In the genomic region with DNA sequence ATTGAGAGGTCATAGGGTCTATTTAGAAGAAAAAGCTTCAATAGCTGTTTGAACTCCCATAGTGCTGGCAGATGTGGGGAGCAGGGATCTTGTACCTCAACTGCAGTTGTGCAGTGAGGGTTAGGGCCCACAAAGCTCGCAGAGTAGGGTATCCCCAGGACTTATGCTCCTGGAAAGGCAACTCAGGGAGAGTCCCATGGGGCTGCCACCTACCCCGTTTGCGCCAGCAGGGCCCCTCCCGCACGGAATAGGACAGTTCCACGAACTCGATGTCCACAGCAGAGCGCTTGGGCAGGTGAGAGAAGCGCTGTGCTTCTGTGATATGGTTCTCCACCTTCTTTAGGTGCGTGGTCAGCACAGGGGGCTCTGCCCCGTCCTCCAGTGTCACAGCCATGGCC, we compare ENCODE assay signal across 8 mouse cellular contexts. TPM values are rescaled to one million over a fixed set of nuclear protein-coding genes. Genes with fewer than 3 reads are reported as not detected.
DNase-seq lines count a peak whose midpoint lies in the region; ATAC-seq lines count a peak whose summit lies in the region.

No protein-coding gene starts in this region.

- peak overlapping the region; percentile 68 for H3K9ac ChIP-seq in heart, embryonic 15.5 days
- peak overlapping the region; percentile 84 for H3K9ac ChIP-seq in hindbrain, embryonic 15.5 days
- peak overlapping the region; percentile 86 for H3K9ac ChIP-seq in midbrain, embryonic 15.5 days

- peaks cover 11% of the 10 kb centered on the region; the same call in 1 of the 2 replicates for H3K36me3 ChIP-seq in heart, embryonic 15.5 days
- peaks cover 10% of the 10 kb centered on the region; the same call in 1 of the 2 replicates for H3K36me3 ChIP-seq in hindbrain, embryonic 15.5 days
- H3K36me3 ChIP-seq in midbrain, embryonic 15.5 days (replicated peaks), result peaks cover 11% of the 10 kb centered on the region

- peak overlapping the region; percentile 96 for H3K4me2 ChIP-seq in heart, embryonic 15.5 days
- H3K4me2 ChIP-seq in hindbrain, embryonic 15.5 days, result peak overlapping the region; percentile 79
- peak overlapping the region; percentile 96 for H3K4me2 ChIP-seq in midbrain, embryonic 15.5 days

- H3K27ac ChIP-seq in heart, embryonic 15.5 days, result no peak overlapping the region
- peak overlapping the region; percentile 75 for H3K27ac ChIP-seq in hindbrain, embryonic 15.5 days (replicated peaks)
- peak overlapping the region; percentile 79 for H3K27ac ChIP-seq in midbrain, embryonic 15.5 days

- H3K4me1 ChIP-seq in heart, embryonic 15.5 days (replicated peaks), result peaks cover 26% of the 10 kb centered on the region
- peaks cover 29% of the 10 kb centered on the region for H3K4me1 ChIP-seq in hindbrain, embryonic 15.5 days (replicated peaks)
- H3K4me1 ChIP-seq in midbrain, embryonic 15.5 days, result peaks cover 29% of the 10 kb centered on the region

- peak overlapping the region; percentile 68 for H3K4me3 ChIP-seq in heart, embryonic 15.5 days
- H3K4me3 ChIP-seq in hindbrain, embryonic 15.5 days, result peak overlapping the region; percentile 66
- peak overlapping the region; percentile 85 for H3K4me3 ChIP-seq in midbrain, embryonic 15.5 days

- 11% methylated on average over 10 of the region's 11 CpGs for WGBS in heart, embryonic 15.5 days
- WGBS in hindbrain, embryonic 15.5 days, result 4% methylated on average over 11 of the region's 11 CpGs
- WGBS in midbrain, embryonic 15.5 days, result 3% methylated on average over 11 of the region's 11 CpGs

- no peak for ATAC-seq in heart, embryonic 15.5 days (replicated peaks; ENCODE audit: insufficient number of reproducible peaks, insufficient read depth, low FRiP score, low read depth)
- peak; percentile 39; the same call in 1 of the 2 replicates for ATAC-seq in hindbrain, embryonic 15.5 days (ENCODE audit: low FRiP score, low read depth)
- no peak; the same call in 1 of the 2 replicates for ATAC-seq in midbrain, embryonic 15.5 days (replicated peaks)
- ATAC-seq in inflammation-experienced regulatory T-cells, adult 6 months, result no peak

- DNase-seq in heart, adult 11 months, result no peak
- peak; percentile 40 for DNase-seq in c-Kit-negative CD71-positive TER-119-positive erythroid progenitor cells, embryonic 14.5 days (ENCODE audit: low read depth, low spot score)
- DNase-seq in layer of hippocampus, adult 9-10 months (ENCODE audit: low spot score), result no peak
- no peak for DNase-seq in embryo, embryonic 9.5 days (ENCODE audit: extremely low spot score)

- peaks cover 24% of the 10 kb centered on the region for H3K27me3 ChIP-seq in heart, embryonic 15.5 days
- H3K27me3 ChIP-seq in hindbrain, embryonic 15.5 days, result no peaks in the 10 kb centered on the region
- no peaks in the 10 kb centered on the region for H3K27me3 ChIP-seq in midbrain, embryonic 15.5 days (replicated peaks)

- H3K9me3 ChIP-seq in heart, embryonic 15.5 days (replicated peaks), result no peaks in the 10 kb centered on the region
- H3K9me3 ChIP-seq in hindbrain, embryonic 15.5 days, result no peaks in the 10 kb centered on the region
- no peaks in the 10 kb centered on the region for H3K9me3 ChIP-seq in midbrain, embryonic 15.5 days

RNA-seq across cellular contexts. Expression of a gene that starts 1.4 kb away (rescaled TPM):
- polyA plus RNA-seq in heart, embryonic 15.5 days (2015; fragmentation: Nextera tagmentation; extraction: Ambion mirVana), result 1.5 and 2.8 TPM in 2 replicates
- 28.7 and 32.1 TPM in 2 replicates for polyA plus RNA-seq in hindbrain, embryonic 15.5 days (2015; fragmentation: Nextera tagmentation; extraction: Ambion mirVana)
- 30.4 and 31.1 TPM in 2 replicates for polyA plus RNA-seq in midbrain, embryonic 15.5 days (2015; fragmentation: Nextera tagmentation; extraction: Ambion mirVana)
- not detected for polyA plus RNA-seq in inflammation-experienced regulatory T-cells, adult 6 months (2017; shearing (Covaris generic))

RNA-seq across cellular contexts. Expression of a gene that starts 18.5 kb away (rescaled TPM):
- polyA plus RNA-seq in heart, embryonic 15.5 days (2015; fragmentation: Nextera tagmentation; extraction: Ambion mirVana), result 15.1 and 16.0 TPM in 2 replicates
- 25.7 and 28.8 TPM in 2 replicates for polyA plus RNA-seq in hindbrain, embryonic 15.5 days (2015; fragmentation: Nextera tagmentation; extraction: Ambion mirVana)
- 28.4 and 30.5 TPM in 2 replicates for polyA plus RNA-seq in midbrain, embryonic 15.5 days (2015; fragmentation: Nextera tagmentation; extraction: Ambion mirVana)
- polyA plus RNA-seq in inflammation-experienced regulatory T-cells, adult 6 months (2017; shearing (Covaris generic)), result 10 to 100 TPM; 16.2 to 24.6 (median 18.9) TPM

RNA-seq across cellular contexts. Expression of a gene that starts 18.6 kb away (rescaled TPM):
- 7.3 and 9.2 TPM in 2 replicates for polyA plus RNA-seq in heart, embryonic 15.5 days (2015; fragmentation: Nextera tagmentation; extraction: Ambion mirVana)
- 4.1 and 5.9 TPM in 2 replicates for polyA plus RNA-seq in hindbrain, embryonic 15.5 days (2015; fragmentation: Nextera tagmentation; extraction: Ambion mirVana)
- 4.8 and 5.1 TPM in 2 replicates for polyA plus RNA-seq in midbrain, embryonic 15.5 days (2015; fragmentation: Nextera tagmentation; extraction: Ambion mirVana)
- 10 to 100 TPM in 1 of 3 experiments, 1 to 10 TPM in 2; 3.3 to 10.7 (median 4.1) TPM for polyA plus RNA-seq in inflammation-experienced regulatory T-cells, adult 6 months (2017; shearing (Covaris generic))

RNA-seq across cellular contexts. Expression of a gene that starts 33.1 kb away (rescaled TPM):
- 6.5 and 7.1 TPM in 2 replicates for polyA plus RNA-seq in heart, embryonic 15.5 days (2015; fragmentation: Nextera tagmentation; extraction: Ambion mirVana)
- 28.7 and 29.3 TPM in 2 replicates for polyA plus RNA-seq in hindbrain, embryonic 15.5 days (2015; fragmentation: Nextera tagmentation; extraction: Ambion mirVana)
- polyA plus RNA-seq in midbrain, embryonic 15.5 days (2015; fragmentation: Nextera tagmentation; extraction: Ambion mirVana), result 27.3 and 30.6 TPM in 2 replicates
- polyA plus RNA-seq in inflammation-experienced regulatory T-cells, adult 6 months (2017; shearing (Covaris generic)), result 1 to 10 TPM; 1.7 to 3.1 (median 2.8) TPM

RNA-seq across cellular contexts. Expression of a gene that starts 35.7 kb away (rescaled TPM):
- 0.13 TPM in 1 of 2 replicates, not detected in the other for polyA plus RNA-seq in heart, embryonic 15.5 days (2015; fragmentation: Nextera tagmentation; extraction: Ambion mirVana)
- polyA plus RNA-seq in hindbrain, embryonic 15.5 days (2015; fragmentation: Nextera tagmentation; extraction: Ambion mirVana), result 0.39 and 0.87 TPM in 2 replicates
- polyA plus RNA-seq in midbrain, embryonic 15.5 days (2015; fragmentation: Nextera tagmentation; extraction: Ambion mirVana), result 0.44 and 0.96 TPM in 2 replicates
- under 1 TPM in 1 of 3 experiments, not detected in 2; 0.15 TPM for polyA plus RNA-seq in inflammation-experienced regulatory T-cells, adult 6 months (2017; shearing (Covaris generic))
